Mouse (Mus musculus) layer of hippocampus, postnatal 10 days (tissue): ENCODE measurements around the gene Rpp30. TPM values are rescaled to one million over a fixed set of nuclear protein-coding genes. Genes with fewer than 3 reads are reported as not detected.
A peak's percentile ranks its signal among the peaks of the same experiment; 100 is the strongest.

Source experiments
- DNase-seq, 2 experiments: peaks; one replicate each; pipeline ENCODE4 v3.0.0; 2021; ENCODE audit warnings: low spot score in 2 of 2
- total RNA-seq, 2 experiments: library from RNA; stranded (reverse); gene quantifications; 2 replicates each; pipeline ENCODE4 v1.2.3; 2021

Rpp30 gene
- total RNA-seq, 2 experiments from 2014 or later = 24.2 to 24.7 TPM

DNA sequence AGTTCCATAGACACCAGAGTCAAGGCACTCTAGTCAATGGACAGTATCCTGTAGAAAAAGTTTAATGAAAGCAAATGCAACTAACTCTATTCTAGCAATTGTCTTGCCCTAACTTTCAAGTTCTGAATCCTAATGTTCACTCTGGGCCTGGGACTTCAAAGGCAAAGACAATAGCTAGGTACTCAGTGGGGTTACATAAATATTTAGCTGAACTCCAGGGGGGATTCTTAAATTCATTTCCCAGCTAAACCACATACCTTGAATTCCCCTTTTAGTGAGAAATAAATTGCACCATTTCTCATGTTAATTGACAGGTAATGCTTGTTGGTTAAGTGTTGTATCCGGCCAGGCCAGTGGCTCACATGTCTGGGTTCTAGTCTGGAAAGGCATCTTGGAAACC, 40.7 kb downstream of the Rpp30 start:
- DNase-seq = no peak

DNA sequence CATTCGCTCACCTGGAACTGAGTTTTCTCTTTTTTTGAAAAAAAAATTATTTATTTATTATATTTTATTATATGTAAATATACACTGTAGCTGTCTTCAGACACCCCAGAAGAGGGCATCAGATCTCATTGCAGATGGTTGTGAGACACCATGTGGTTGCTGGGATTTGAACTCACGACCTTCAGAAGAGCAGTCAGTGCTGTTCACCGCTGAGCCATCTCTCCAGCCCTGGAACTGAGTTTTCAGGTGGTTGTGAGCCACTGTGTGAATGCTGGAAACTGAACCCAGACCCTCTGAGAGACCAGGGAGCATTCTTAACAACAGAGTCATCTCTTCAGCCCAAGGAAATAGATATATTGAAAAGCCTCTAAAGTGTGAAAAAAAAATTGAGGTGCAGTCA, 44.9 kb downstream of the Rpp30 start:
- DNase-seq = no peak

DNA sequence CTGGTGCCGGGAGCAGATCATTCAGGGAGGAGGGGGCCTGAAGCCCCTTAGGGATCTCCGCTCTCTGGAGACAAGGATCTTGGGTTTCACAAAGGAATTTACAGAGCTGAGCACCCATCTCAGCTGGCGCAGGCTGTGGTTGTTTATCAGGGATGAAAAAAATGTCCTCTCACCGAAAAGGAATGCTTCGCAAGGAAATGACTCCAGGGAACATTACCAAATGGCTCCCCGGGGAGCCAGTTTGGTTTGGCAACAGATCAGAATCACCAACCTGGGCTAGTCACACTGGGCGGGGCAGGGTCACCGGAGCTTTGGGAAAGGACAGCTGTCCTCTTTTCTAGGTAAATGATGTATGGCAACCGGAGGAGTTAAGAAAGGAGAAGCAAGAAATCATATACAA, 45.7 kb downstream of the Rpp30 start:
- no peak for DNase-seq

DNA sequence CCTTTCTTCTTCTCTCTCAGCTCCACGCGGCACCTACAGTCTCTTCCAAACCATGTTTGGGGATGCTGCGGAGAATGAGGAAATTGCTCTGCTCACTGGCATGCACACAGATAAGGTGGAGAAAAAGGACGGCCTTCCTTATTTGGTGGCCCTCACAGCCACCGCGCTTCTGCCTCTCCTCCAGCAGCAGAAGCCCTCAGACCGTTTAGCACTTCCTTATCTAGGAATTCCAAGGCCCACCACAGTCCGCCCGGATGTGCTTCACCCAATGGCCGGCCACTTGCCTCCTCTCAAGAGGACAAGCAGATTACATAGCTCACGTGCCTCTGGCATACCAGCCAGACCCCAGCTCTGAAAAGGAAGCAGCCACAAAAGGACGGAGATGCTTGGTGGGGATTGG, 46.1 kb downstream of the Rpp30 start:
- no peak for DNase-seq

DNA sequence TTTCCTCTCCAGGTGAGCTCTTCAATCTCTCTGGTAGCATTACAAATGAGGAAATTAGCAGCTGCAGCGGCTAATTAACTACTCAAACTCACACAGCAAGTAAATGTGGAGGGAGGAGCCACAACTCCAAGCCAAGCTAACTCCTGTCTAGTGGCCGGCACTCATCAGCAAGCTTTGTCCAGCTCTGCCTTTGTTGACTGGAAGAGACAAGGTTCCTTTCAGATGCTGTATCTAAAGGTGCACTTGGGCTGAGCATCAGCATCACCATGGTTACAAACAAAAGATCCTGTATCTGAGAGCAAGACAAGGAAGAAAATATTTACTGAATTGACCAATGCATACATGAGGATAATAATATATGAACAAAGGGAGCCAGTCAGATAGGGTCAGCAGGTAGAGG, 46.7 kb downstream of the Rpp30 start:
- DNase-seq = no peak

DNA sequence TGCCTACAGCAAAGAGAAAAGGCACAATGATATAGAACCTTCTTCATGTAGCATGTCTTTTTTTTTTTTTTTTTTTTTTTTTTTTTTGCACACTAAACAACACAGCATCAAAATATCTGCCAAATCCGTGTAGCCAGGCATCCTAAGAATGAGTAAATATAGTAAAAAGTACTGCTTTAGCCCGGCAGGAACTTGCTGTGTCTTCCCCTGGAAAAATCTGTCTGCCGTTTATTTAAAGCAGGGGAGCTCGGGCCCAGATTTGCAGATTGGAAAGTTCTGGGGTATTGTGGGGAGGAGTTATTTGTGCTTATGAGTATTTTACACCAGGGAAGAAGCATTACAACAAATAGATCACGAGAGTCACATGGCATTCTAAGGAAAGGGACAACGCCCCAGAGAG, 48.5 kb downstream of the Rpp30 start:
- DNase-seq = no peak

DNA sequence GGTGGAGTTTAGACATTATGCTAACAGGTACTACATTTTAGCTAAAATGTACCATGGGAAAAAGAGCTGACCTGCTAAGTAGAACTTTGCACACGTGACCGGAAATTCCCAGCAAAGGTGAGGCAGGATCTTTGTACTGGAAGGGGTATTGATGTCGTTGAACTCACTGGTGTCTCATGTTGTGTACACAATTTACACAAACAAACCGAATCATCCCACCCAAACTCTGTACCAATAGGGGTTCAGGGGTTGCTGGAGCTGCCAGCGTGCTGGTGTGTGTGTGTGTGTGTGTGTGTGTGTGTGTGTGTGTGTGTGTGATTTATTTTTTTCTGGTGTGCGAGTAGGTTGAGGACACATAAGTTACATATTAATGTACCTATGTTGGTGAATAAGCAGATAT, 49.5 kb downstream of the Rpp30 start:
- DNase-seq = no peak

DNA sequence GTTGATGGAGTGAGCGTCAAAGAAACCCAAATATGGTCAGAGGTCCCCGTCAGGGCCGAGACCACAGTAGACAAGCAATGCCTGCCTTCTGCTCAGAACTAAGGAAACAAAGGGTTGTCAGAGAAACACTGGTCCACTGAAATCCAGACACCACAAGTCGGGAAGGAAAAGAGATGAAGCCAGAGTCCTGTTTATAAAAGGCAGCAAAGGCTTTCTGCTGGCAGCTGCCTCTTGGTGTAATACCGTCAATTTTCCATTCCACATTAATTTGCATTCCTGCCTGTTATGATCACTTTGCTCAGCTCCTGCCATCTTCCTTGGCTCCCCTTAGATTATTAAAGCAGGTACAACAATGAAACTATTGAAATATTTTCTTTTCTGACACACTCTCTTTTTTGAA, 50.2 kb downstream of the Rpp30 start:
- DNase-seq = no peak

DNA sequence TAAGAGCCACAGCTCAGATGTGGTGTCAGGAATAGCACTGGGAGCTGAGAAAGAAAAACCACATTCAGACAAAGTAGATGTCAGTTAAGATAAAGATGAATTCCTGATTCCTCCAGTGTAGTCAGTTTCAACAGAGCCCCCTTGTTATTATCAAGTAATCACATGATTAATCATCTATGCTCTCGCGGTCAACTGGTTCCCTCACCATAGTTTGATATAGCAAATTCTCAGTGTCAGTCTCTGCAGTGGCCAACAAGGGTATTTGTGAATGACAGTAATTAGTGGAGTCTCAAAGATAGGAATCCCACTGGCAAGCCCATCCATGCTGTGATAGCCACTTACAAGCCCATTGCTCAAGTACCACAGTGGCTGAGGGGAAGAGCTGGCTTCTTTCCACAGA, 60.1 kb downstream of the Rpp30 start:
- no peak for DNase-seq

DNA sequence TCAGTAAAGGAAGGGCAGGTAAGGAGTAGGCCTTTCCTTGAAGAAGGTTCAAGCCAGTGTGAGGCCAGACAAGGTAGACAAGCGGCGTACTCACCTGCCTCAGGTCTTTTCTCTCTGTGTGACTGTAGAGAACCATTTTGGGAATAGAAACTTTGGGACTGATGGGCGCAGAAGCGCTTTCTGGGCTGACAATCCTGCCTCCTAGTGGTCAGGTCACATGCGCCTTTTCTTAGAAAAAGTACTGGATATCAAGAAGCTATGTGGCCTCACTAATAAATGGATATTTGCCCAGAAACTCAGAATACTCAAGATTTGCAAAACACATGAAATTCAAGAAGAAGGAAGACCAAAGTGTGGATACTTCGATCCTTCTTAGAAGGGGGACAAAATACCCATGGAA, 65.1 kb downstream of the Rpp30 start:
- no peak for DNase-seq

DNA sequence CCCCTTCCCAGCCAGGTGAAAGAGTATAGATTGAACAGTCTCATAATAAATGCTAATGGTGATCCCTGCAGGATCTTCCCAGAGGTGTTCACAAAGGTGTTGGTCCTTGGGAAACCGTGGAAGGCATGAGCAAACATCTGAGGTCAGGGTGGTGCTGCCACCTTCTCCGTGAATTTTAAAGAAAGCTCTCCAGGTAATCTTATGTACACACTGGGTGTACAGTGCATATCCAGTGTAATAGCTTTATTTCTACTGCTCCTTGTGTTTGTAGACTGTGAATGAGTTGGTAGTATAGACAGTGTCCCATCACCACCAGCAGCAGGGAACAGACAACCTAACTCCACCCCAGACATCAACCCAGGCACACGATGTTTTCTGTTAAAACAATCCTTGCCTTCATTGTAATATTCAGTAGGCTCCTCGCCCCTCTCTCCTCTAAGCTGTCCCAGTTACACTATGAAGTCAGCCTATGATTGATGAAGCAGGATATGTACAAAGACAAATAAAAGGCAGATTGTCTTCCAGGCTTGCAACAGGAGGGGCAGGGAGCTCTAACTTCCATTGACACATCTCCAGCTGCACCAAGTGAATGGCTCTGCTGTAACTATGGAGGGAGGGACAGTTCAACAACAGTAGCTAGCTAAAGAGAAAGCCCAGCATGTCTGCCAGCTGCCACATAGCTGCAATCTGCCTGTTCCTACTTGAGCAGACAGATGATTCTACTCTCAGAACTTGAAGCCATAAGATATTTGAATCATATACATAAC, 66.9 kb downstream of the Rpp30 start:
- peak; percentile 32 for DNase-seq

Other genes starting within 250 kb of the Rpp30 start
- gene Htr7, start 26.2 kb upstream of the Rpp30 start, total RNA-seq = 10 to 100 TPM; 13.5 to 15.6 TPM
- gene Ankrd1, start 36.4 kb downstream of the Rpp30 start, total RNA-seq = not detected